Mouse (Mus musculus) kidney, adult 8-10 months (tissue): ENCODE results near the gene Usp5.
A peak's percentile ranks its signal among the peaks of the same experiment; 100 is the strongest.

Experiments used
- DNase-seq, 2 experiments: peaks; one replicate each; pipeline ENCODE4 v3.0.0; 2022

Gene Usp5

DNA sequence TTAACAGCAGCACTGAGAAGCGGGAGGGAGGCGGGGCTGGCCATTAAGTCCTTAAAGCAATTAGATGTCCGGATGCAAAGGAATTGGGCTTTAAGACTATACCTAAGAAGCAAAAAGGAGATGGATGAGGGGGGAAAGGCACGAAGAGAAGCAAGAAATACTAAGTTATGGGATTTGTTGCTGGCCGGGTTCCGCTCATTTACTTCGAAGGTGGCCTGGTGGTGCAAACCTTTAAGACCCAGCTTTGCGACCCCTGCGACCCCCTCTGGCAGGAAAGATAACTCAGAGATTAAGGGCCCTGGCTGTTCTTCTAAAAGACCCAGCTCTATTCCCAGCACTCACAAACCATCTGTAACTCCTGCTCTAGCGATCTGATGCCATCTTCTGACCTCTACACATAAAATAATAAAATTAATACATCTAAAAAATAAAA, 49.3 kb downstream of the Usp5 start:
- DNase-seq, result peak in 1 of 2 experiments; percentile 50

DNA sequence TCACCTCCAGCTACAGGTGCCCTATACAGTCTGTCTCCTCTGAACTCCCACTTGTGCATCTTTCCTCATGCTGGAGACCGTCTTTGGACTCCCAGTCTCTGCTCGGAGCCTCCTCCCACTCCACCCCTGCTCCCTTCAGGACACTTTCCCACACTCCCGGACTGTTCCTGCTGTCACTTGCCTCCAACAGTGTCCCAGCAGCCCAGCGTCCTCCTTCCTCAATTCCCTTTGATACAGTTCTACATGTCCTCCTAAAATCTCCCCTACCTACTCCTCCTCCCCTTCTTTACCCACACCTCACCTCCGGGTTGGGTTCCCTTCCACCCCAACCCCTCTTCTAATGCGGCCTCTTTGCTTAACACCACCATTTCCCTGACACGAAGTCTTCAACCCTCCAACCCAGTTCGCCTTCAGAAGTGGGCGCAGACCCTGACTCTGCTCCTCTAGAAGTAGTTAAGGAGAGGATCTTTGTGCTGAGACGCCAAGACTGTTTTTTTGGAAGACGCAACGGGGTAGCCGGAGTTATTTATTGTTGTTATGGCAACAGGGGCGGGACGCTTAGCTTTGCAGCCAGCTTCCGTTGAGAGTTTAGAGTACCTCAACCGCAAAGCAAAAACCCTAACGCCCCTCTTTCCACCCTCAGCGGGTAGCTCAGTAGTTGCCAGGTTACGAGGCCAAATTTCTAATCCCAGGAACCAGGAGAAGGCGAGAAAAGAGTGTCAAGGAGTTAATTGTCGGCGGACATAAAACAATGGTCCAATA, 49.9 kb downstream of the Usp5 start, which contains the start of gene Lrrc23:
Lrrc23 (minus strand) TSS at position 506 of the 762 bp plus-strand sequence.
- peak in 1 of 2 experiments; percentile 48 for DNase-seq

DNA sequence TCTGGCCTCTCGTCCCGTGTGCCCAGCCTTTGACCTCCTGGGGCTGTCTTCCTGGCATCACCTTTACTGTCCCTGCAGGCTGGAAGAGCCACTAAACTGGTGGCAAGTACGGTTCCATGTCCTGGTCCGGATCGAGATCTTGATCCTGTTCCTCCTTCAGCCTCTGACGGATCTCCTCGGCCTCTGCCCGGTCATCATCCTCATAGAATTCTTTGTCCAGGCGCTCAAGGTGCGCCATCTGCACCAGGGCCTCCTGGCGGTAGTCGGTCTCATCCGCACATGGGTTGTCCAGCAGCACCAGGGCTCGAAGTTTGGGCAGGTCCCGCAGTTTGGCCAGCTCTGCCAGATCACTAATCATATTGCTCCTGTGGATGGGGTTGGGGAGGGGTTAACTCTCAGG, 58.8 kb downstream of the Usp5 start:
- no peak for DNase-seq

DNA sequence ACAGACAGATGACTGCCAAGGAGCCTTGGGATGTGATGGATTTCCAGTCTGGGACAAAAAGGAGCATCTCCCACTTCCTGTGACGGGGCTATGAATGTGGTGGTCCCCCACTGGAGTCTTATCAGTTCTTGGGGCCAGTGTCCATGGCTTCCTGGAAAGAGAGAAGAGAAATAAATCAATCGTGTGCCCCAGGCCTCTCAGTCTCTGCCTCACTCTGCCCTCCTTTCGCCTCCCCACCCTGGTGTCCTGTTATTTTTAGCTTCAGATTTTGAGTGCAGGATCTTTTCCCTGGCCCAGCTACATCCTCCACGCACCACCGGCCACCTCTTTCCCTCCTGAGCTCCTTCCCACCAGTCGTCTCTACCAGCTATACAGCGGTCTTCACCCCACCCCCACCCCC, 59.3 kb downstream of the Usp5 start:
- no peak for DNase-seq

DNA sequence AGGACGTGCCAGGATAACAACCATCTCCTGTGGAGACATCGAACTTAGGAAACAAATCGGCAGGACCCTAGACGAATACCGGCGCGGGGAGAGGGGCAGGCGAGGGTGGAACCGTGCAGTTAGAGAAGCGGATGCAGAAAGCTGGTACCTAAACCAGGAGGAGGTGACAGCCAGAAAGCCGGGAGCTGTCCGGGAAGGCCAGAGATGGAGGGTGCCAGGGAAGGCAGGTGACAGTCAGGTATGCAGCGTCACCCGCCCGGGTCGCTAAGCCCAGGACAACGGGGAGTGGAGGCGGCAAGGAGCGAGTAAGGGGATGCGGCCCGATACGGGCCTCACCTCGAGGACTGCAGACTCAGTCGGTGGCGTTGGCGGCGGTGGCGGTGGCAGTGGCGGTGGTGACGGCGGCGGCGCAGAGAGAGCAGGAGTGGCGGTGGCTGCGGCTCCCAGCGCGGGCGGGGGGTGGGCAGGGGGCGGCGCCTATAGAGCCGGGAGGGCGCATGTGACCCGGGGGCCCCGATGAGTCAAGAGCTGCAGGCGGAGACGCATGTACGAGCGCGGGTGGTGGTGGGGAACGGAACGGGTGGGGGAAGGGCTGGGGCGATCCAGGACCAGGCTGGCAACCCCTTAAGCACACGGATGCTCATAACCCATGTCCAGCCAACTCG, 60.1 kb downstream of the Usp5 start, which contains the start of gene Eno2:
Eno2 (minus strand) TSS at position 573 of the 665 bp plus-strand sequence.
- no peak for DNase-seq

DNA sequence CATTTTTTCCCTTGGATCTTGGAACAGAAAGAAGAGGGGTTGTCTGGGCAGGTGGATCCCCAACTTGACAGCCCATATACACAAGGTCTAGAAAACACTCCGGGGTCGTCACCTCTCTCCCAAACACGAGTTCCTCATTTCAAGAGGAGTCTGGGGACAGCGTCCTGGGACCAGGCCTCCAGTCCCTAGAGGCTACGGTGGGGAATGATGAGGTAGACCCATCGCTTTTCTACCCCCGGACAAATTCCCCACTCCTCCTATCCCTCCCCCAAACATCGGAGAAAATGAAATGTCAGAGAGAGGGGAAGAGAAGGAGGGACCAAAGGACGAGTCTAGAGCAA, 60.6 kb downstream of the Usp5 start:
- no peak for DNase-seq

DNA sequence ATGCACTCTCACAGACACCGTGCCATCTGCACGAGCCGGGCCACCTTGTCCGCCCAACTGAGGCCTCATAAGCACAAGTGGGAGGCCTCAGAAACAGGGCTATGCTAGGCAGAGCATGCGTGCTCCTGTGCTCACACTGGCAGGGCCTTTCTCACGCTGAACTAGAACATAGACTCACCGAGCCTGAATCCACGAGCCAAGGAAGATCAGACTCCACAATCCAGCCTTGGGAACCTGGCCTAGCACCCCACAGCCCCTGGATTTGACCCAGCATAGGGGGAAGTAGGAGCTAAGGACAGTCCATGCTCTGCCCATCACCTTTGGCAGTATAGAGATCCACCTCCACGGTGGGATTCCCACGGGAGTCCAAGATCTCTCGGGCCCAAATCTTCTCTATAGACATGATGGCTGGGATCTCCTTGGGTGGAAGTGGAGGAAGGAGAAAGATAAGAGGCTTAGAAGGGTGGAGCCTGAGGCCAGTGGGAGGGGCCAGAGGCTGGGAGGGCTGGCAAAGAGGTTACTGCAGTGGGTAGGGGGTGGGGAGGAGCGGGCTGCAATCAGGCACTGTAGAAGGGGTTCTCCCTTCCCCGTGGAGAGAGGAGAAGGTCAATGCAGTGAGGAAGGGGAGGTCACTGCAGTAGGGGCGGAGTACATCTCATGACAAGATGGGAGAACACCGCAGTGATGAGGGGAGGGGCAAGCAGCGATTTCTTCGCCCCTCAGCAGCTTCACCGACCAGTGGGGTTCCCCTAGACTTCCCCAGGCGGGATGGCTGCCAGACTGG, 61.2 kb downstream of the Usp5 start:
- no peak for DNase-seq

DNA sequence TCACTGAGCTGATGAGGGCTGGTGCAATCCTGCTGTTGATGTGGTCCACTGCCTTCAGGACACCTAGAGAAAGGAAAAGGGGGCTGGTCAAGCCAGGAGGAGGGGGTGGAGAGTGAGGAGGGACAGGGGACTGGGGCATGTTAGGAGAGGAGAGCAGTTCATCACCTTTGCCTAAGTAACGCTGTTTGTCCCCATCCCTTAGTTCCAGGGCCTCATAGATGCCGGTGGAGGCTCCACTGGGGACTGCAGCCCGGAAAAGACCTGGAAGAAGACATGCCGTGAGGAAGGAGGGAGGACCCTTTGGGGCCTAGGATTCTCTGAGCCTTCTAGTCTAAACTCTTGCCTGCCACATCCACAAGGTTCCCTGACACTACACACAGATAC, 61.8 kb downstream of the Usp5 start:
- no peak for DNase-seq

DNA sequence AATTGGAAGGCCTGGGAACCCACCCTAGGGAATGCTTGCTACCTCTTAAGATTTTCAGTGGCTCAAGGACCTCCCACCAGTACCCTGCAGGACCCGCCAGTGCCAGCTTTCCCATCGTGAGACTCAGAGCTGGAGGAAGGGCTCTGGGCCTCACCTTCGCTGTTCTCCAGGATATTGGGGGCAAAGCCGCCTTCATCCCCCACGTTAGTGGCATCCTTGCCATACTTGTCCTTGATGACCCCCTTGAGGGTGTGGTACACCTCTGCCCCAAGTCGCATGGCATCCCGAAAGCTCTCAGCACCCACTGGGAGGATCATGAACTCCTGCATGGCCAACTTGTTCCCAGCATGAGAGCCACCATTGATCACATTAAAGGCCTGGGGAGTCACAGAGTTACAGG, 63.3 kb downstream of the Usp5 start:
- DNase-seq, result no peak
